Mouse (Mus musculus) forebrain, embryonic 11.5 days (tissue): ENCODE measurements around the gene Cnnm4. TPM values are rescaled to one million over a fixed set of nuclear protein-coding genes. Genes with fewer than 3 reads are reported as not detected.

Experiments used
- ATAC-seq: fragments of 200-750 bp; cut with Nextera tagmentation; replicated peaks from 2 replicates; pipeline ENCODE4 v1.8.0; 2017; ENCODE audit warnings: moderate TSS enrichment; ENCODE audit not compliant: low FRiP score
- DNase-seq: peaks from one replicate; pipeline ENCODE4 v3.0.0-alpha.2; 2017; ENCODE audit warnings: low spot score
- H3K27ac ChIP-seq: fragments of 300-500 bp; sonication (generic); 2 replicates; pipeline ENCODE4 v1.5.1; 2014; ENCODE audit warnings: low read depth, low read length
- H3K27me3 ChIP-seq: fragments of 300-500 bp; sonication (generic); 2 replicates; pipeline ENCODE4 v1.6.1; 2014; ENCODE audit warnings: mild to moderate bottlenecking, low read length, mixed read lengths; ENCODE audit not compliant: control insufficient read depth, insufficient read depth
- H3K36me3 ChIP-seq: fragments of 300-500 bp; sonication (generic); 2 replicates; pipeline ENCODE4 v1.6.1; 2014; ENCODE audit warnings: mild to moderate bottlenecking, low read length, moderate library complexity, mixed read lengths; ENCODE audit not compliant: control insufficient read depth, insufficient read depth
- H3K4me1 ChIP-seq: fragments of 300-500 bp; sonication (generic); replicated peaks from 2 replicates; pipeline ENCODE4 v1.6.1; 2014; ENCODE audit warnings: low read length, mixed read lengths; ENCODE audit not compliant: control insufficient read depth, insufficient read depth
- H3K4me2 ChIP-seq: fragments of 300-500 bp; sonication (generic); 2 replicates; pipeline ENCODE4 v1.6.1; 2014; ENCODE audit warnings: low read depth, mild to moderate bottlenecking, low read length, moderate library complexity, mixed read lengths; ENCODE audit not compliant: severe bottlenecking
- H3K4me3 ChIP-seq: fragments of 300-500 bp; sonication (generic); 2 replicates; pipeline ENCODE4 v1.5.1; 2014; ENCODE audit warnings: low read depth, low read length
- H3K9ac ChIP-seq: fragments of 300-500 bp; sonication (generic); 2 replicates; pipeline ENCODE4 v1.6.1; 2014; ENCODE audit warnings: low read length
- H3K9me3 ChIP-seq: fragments of 300-500 bp; sonication (generic); 2 replicates; pipeline ENCODE4 v1.6.1; 2016; ENCODE audit warnings: low read length, mixed read lengths; ENCODE audit not compliant: control insufficient read depth
- WGBS: fragments of 180-500 bp; shearing (Covaris S2); extraction: QIAGEN DNeasy Blood & Tissue Kit; methylation state at CpG from one replicate; pipeline ENCODE4 v1.1.7; 2014; 5-methylcytosine and 5-hydroxymethylcytosine counted together
- polyA plus RNA-seq: library from polyadenylated mRNA; unstranded; fragments of >200 nt; fragmentation: Nextera tagmentation; extraction: Ambion mirVana; gene quantifications from 2 replicates; pipeline ENCODE4 v1.2.1, GENCODE M21; 2014

Gene Cnnm4
- polyA plus RNA-seq, 1 experiment from 2014 or later = 14.6 TPM

DNA sequence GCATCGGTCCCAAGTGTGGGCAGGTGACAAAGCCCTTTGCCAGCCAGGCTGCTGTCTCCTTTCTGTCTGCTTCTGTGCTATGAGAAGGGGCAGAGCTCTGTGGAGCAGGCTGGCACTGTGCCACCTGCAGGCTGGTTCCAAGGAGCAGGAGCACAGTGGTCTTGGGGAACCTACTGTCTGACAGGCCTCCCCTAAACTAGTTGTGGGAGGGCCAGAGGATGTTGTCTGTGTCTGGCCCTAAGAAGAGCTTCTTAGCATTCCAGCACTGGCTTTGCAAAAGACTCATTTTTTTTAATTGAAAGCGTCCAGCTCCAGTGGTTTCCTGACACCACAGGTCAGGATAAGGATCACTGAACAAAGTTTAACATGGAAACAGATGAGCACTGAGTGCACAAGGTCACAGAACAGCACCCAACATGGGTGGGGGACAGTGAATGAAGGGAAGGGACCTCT, 6.9 kb downstream of the Cnnm4 start:
- Histone ChIP-seq H3K36me3 (no peaks in the 10 kb centered on the region), H3K9me3 (no peaks in the 10 kb centered on the region), H3K27ac (no peak overlapping the region), H3K27me3 (no peaks in the 10 kb centered on the region), H3K9ac (no peak overlapping the region), H3K4me2 (no peak overlapping the region), H3K4me3 (no peak overlapping the region), H3K4me1 (peaks cover 9% of the 10 kb centered on the region; the same call in 1 of the 2 replicates)
- ATAC-seq (no peak), DNase-seq (no peak)
- WGBS = 85% methylated on average over 2 of the region's 2 CpGs

DNA sequence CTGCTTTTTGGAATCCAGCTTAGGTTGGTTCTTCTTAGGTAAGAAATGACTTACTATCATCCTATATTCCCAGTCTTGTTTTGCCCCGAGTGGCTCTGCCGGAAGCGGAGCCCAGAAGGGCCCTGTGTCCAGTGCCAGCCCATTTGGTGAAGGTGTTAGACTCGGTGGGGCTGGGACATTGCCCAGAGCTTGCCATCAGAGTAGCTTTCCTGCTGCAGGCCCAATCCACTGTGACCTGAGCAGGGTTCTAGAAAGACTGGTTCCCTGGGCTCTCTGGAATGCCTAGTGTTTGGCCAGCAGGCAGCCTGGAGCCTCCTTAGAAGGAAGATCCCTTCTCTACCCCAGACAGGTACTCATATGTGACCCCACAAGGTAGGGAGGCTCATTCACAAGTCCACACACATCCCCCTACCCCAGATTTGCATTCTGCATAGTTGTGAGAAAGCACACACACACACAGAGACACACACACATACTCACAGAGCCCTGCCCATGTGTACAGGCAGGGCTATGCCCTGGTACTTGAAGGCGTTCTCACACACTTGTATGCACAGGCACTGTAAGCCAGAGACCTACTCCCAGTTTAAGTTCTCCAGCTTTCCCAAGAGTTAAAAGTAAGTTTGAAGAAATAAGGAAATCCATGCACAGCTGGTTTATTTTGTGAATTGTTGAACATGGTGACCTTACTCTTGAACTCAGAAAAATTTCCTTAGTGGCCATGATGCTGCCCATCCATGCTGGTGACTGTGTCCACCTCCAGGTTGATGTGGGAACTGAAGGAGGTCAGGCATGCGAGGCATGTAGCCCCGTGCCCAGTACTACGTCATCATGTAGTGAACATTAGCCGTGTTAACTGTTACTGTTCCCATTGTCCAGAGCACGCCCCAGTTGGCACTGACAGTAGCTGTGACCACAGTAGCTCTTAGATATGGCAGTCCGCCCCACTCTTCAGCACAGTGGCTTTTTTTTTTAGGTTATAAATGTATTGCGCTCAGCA, 8.8 kb downstream of the Cnnm4 start:
- Histone ChIP-seq H3K27me3 (no peaks in the 10 kb centered on the region), H3K4me1 (peaks cover 2% of the 10 kb centered on the region; the same call in 1 of the 2 replicates), H3K9ac (no peak overlapping the region), H3K36me3 (no peaks in the 10 kb centered on the region), H3K9me3 (no peaks in the 10 kb centered on the region), H3K4me2 (no peak overlapping the region), H3K27ac (no peak overlapping the region), H3K4me3 (no peak overlapping the region)
- ATAC-seq = no peak
- 92% methylated on average over 12 of the region's 12 CpGs for WGBS
- DNase-seq = no peak

DNA sequence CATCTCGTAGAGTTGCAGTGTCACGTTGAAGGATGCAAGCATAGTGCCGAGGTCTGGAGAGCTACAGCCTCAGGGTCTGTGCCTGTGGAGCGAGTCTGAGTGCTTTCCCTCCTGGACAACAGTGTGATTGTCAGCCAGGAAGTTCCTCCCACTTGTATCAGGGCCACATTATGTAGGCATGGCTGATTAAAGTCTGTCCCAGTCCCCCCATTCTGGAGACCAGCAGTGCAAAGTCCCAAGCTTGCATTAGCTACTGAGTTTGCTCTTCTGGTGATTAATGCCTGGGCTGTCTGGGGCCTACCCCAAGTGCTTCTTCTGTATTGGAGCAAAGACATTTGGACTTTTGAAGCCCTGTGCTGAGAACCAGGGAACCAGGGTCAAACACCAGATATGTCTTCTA, 12.4 kb downstream of the Cnnm4 start:
- H3K9ac ChIP-seq = no peak overlapping the region
- H3K4me3 ChIP-seq = no peak overlapping the region
- no peak for ATAC-seq
- no peak overlapping the region for H3K27ac ChIP-seq
- no peaks in the 10 kb centered on the region for H3K4me1 ChIP-seq
- no peak overlapping the region for H3K4me2 ChIP-seq
- 64% methylated on average over 4 of the region's 4 CpGs for WGBS
- no peaks in the 10 kb centered on the region for H3K36me3 ChIP-seq
- no peaks in the 10 kb centered on the region for H3K27me3 ChIP-seq
- no peaks in the 10 kb centered on the region for H3K9me3 ChIP-seq
- no peak for DNase-seq

DNA sequence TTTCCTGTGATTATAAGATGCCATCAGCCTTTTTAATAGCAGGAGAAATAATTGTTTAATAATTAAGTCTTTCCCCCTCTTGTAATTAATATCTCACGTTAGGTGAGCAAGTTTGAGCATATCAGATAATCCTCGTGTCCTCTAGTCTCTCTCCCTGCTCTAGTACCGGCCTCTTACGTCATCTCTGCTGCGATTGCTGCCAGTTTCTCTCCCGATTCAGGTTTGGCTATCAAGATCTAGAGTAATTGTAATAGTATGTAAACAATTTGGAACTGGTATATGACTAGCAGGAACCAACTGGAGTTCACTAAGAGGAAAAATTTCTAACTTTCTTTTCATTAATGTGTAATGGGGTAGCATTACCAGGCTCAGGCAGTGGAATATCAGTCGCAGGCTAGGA, 13.7 kb downstream of the Cnnm4 start:
- DNase-seq (no peak), ATAC-seq (no peak)
- H3K27ac ChIP-seq = no peak overlapping the region
- no peak overlapping the region for H3K9ac ChIP-seq
- WGBS = 90% methylated on average over 7 of the region's 7 CpGs
- no peaks in the 10 kb centered on the region for H3K4me1 ChIP-seq
- H3K4me2 ChIP-seq = no peak overlapping the region
- H3K36me3 ChIP-seq = no peaks in the 10 kb centered on the region
- H3K4me3 ChIP-seq = no peak overlapping the region
- no peaks in the 10 kb centered on the region for H3K27me3 ChIP-seq
- no peaks in the 10 kb centered on the region for H3K9me3 ChIP-seq

DNA sequence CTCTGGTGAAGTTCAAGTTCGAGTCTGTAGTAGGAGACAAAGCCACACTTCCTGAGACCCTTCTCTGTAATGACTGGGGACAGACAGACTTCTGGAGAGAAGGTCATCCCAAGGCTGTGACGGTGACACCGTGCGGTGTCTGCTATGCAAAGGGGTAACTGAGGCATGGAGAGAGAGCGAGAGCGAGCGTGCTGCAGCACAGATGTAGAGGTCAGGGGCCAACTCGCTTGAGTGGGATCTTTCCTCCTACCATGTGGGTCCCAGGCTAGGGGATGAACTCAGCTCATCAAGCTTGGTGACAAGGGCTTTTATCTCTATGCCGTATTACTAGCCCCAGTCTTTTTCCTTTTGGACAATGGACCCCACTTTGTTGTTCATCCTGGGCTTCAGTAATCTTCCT, 15.7 kb downstream of the Cnnm4 start:
- no peak overlapping the region for H3K4me2 ChIP-seq
- H3K9me3 ChIP-seq = no peaks in the 10 kb centered on the region
- no peaks in the 10 kb centered on the region for H3K36me3 ChIP-seq
- WGBS = 79% methylated on average over 9 of the region's 9 CpGs
- ATAC-seq (no peak), DNase-seq (no peak)
- H3K4me1 ChIP-seq = no peaks in the 10 kb centered on the region
- no peak overlapping the region for H3K9ac ChIP-seq
- no peak overlapping the region for H3K27ac ChIP-seq
- H3K27me3 ChIP-seq = no peaks in the 10 kb centered on the region
- H3K4me3 ChIP-seq = no peak overlapping the region

DNA sequence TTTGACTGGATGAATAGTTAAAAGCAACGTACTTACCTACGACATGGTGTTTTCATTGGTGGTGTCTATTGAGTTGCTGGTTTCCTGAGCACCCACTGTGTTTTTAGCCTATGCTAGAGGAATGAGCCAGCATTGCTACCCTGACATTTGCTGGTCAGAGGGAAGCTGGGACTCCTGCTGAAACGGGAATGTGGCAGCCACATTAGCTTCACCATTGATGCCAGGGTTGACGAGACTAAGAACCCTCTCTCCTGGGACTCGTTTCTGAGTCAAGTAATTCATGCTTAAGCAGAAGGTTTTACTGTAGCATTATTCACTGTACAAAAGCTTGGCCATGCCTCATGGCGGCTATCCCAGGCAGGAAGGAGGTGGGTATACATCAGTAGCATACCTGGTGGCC, 18.2 kb downstream of the Cnnm4 start:
- no peaks in the 10 kb centered on the region for H3K27me3 ChIP-seq
- no peaks in the 10 kb centered on the region; the same call in 1 of the 2 replicates for H3K4me1 ChIP-seq
- H3K9me3 ChIP-seq = no peaks in the 10 kb centered on the region
- no peak for ATAC-seq
- no peak overlapping the region for H3K4me3 ChIP-seq
- no peak for DNase-seq
- H3K27ac ChIP-seq = no peak overlapping the region
- H3K36me3 ChIP-seq = no peaks in the 10 kb centered on the region
- WGBS = 77% methylated on average over 6 of the region's 6 CpGs
- no peak overlapping the region for H3K9ac ChIP-seq
- H3K4me2 ChIP-seq = no peak overlapping the region

DNA sequence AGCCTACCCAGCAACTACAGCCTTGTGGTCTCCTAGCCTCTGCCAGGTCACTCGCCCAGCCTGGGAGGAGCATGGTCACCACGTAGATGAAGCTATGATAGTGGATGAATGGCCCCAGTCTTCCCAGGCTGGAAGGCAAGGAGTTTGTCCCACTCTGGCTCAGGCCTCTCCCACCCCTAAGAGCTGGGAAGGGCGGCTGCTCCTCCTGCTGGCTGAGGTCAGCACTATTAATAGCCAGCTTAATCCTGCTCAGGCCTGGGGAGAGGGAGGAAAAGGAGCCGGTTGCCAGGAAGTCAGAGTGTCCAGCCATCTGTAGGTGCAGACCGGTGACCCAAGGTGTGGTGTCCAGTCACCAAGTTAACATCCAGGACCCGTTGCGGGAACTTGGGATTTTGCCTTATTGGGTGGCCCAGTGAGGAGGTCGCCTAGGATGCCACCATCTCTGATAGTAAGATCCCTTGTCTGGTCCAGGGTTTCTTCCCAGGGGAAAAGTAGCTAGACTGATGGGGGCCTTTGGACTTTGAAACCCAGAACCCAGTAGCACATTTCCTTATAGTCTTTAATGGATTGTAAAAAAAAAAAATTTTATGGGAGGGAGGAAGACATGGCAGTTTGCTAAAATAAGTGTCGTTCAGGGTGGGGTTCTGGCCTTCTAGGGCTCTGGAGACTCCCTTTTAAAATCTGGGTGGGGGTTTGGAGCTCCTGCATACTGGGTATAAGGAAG, 21.2 kb downstream of the Cnnm4 start:
- Histone ChIP-seq H3K27ac (no peak overlapping the region), H3K36me3 (no peaks in the 10 kb centered on the region), H3K27me3 (no peaks in the 10 kb centered on the region), H3K9me3 (no peaks in the 10 kb centered on the region), H3K4me1 (no peaks in the 10 kb centered on the region; the same call in 1 of the 2 replicates), H3K4me2 (no peak overlapping the region), H3K4me3 (no peak overlapping the region), H3K9ac (no peak overlapping the region)
- WGBS = 40% methylated on average over 9 of the region's 9 CpGs
- ATAC-seq (no peak; the same call in 1 of the 2 replicates), DNase-seq (no peak)

DNA sequence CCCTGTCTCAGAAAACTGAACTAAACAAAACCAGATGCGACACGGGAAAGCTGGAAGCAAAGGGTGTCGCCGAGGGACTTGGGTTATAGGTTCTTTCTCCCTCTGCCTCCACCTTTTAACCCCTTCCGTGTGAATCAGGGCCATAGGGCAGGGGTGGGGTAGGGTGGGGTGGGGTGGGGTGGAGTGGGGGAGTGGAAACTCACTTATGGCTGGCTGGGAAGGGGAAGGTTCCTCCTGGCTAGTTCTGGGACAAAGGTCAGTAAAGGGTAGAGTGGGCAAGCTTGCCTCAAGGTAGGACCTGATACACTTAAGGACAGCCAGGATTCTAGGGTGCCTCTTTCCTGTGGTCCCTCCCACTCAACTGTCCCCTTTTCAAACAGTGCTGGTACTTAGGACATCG, 21.9 kb downstream of the Cnnm4 start:
- Histone ChIP-seq H3K9ac (no peak overlapping the region), H3K4me1 (no peaks in the 10 kb centered on the region; the same call in 1 of the 2 replicates), H3K4me2 (no peak overlapping the region), H3K9me3 (no peaks in the 10 kb centered on the region), H3K27ac (no peak overlapping the region), H3K4me3 (no peak overlapping the region), H3K27me3 (no peaks in the 10 kb centered on the region), H3K36me3 (no peaks in the 10 kb centered on the region)
- 81% methylated on average over 6 of the region's 6 CpGs for WGBS
- ATAC-seq = no peak
- no peak for DNase-seq
